Mouse (Mus musculus) embryo, embryonic 11 days (tissue): ENCODE measurements around the gene Tigit.

ENCODE experiments used
- DNase-seq: peaks from one replicate; pipeline ENCODE4 v3.0.0-alpha.2; 2015

Gene Tigit

GRCm38 (mm10) chr16:43662124-43663004, 1.6 kb downstream of the Tigit start:
- DNase-seq = no peak

GRCm38 (mm10) chr16:43661576-43661975, 2.4 kb downstream of the Tigit start:
- no peak for DNase-seq

- DNase-seq = no peak
These were observed 8.7 kb downstream of the Tigit start for GRCm38 (mm10) chr16:43655183-43655787.

GRCm38 (mm10) chr16:43654269-43654668, 9.7 kb downstream of the Tigit start:
- DNase-seq = no peak

GRCm38 (mm10) chr16:43653288-43653687, 10.7 kb downstream of the Tigit start:
- no peak for DNase-seq

- DNase-seq = no peak
These were observed 13.4 kb downstream of the Tigit start for GRCm38 (mm10) chr16:43650355-43651080.

GRCm38 (mm10) chr16:43647641-43648040, 16.3 kb downstream of the Tigit start:
- no peak for DNase-seq

- DNase-seq = no peak
These were observed 17.0 kb downstream of the Tigit start for GRCm38 (mm10) chr16:43646943-43647342.

GRCm38 (mm10) chr16:43645879-43646278, 18.1 kb downstream of the Tigit start:
- DNase-seq = no peak

- DNase-seq = no peak
These were observed 22.7 kb downstream of the Tigit start for GRCm38 (mm10) chr16:43641230-43641629.

GRCm38 (mm10) chr16:43638406-43639049, 25.4 kb downstream of the Tigit start:
- no peak for DNase-seq

GRCm38 (mm10) chr16:43637241-43637640, 26.7 kb downstream of the Tigit start:
- no peak for DNase-seq

- DNase-seq = no peak
These were observed 29.9 kb downstream of the Tigit start for GRCm38 (mm10) chr16:43634037-43634436.

GRCm38 (mm10) chr16:43631758-43632157, 32.2 kb downstream of the Tigit start:
- no peak for DNase-seq

GRCm38 (mm10) chr16:43628662-43629061, 35.3 kb downstream of the Tigit start:
- DNase-seq = no peak

GRCm38 (mm10) chr16:43625956-43626355, 38.0 kb downstream of the Tigit start:
- DNase-seq = no peak

- DNase-seq = no peak
These were observed 38.7 kb downstream of the Tigit start for GRCm38 (mm10) chr16:43625289-43625688.

GRCm38 (mm10) chr16:43624876-43625275, 39.1 kb downstream of the Tigit start:
- no peak for DNase-seq

GRCm38 (mm10) chr16:43623315-43624000, 40.5 kb downstream of the Tigit start:
- no peak for DNase-seq

- DNase-seq = no peak
These were observed 43.6 kb downstream of the Tigit start for GRCm38 (mm10) chr16:43620359-43620758.

- no peak for DNase-seq
These were observed 44.7 kb downstream of the Tigit start for GRCm38 (mm10) chr16:43619277-43619676.

GRCm38 (mm10) chr16:43618286-43618685, 45.7 kb downstream of the Tigit start:
- DNase-seq = no peak
